Mouse (Mus musculus): ENCODE results near the gene Mrpl34. TPM values are rescaled to one million over a fixed set of nuclear protein-coding genes. Genes with fewer than 3 reads are reported as not detected.

The Mrpl34 gene
- polyA plus RNA-seq, 1 experiment: 94.8 TPM

DNA sequence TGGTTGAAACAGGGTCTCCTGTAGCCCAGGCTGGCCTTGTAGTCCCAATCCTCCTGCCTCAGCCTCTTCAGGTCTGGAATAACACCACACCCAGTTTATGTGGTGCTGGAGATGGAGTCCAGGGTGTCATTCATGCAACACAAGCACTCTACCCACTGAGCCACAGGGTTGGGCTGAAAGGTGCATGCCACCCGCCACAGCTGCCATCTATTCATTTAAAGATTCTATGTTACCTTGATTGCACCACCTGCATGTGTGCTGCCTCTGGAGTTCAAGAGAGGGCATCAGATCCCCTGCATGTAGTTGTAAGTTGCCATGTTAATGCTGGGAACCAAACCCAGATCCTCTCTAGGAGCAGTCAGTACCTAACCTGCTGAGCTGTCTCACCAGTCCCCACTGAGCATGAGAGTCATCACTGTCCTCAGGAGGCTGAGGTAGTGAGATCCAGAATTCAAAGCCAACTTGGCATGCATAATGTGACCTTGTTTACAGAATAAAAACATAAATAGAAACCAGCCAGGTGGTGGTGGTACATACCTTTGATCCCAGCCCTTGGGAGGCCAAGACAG is 32.4 kb downstream of the Mrpl34 start:
- TF ChIP-seq POLR2A (IDR thresholded peaks at IDR 0.05; ENCODE audit: borderline replicate concordance, extremely low read depth, insufficient read depth, insufficient read length, poor library complexity, severe bottlenecking) (no peak), CTCF (IDR thresholded peaks at IDR 0.05; ENCODE audit: borderline replicate concordance, extremely low read depth, insufficient read depth, insufficient read length) (no peak)
- DNase-seq (ENCODE audit: low read depth): no peak

- TF ChIP-seq CTCF (IDR thresholded peaks at IDR 0.05; ENCODE audit: borderline replicate concordance, extremely low read depth, insufficient read depth, insufficient read length): no peak
- TF ChIP-seq POLR2A (IDR thresholded peaks at IDR 0.05; ENCODE audit: borderline replicate concordance, extremely low read depth, insufficient read depth, insufficient read length, poor library complexity, severe bottlenecking): no peak
- no peak for DNase-seq (ENCODE audit: low read depth)
These were observed 33.2 kb downstream of the Mrpl34 start for GRCm38 (mm10) chr8:71497881-71498501.

DNA sequence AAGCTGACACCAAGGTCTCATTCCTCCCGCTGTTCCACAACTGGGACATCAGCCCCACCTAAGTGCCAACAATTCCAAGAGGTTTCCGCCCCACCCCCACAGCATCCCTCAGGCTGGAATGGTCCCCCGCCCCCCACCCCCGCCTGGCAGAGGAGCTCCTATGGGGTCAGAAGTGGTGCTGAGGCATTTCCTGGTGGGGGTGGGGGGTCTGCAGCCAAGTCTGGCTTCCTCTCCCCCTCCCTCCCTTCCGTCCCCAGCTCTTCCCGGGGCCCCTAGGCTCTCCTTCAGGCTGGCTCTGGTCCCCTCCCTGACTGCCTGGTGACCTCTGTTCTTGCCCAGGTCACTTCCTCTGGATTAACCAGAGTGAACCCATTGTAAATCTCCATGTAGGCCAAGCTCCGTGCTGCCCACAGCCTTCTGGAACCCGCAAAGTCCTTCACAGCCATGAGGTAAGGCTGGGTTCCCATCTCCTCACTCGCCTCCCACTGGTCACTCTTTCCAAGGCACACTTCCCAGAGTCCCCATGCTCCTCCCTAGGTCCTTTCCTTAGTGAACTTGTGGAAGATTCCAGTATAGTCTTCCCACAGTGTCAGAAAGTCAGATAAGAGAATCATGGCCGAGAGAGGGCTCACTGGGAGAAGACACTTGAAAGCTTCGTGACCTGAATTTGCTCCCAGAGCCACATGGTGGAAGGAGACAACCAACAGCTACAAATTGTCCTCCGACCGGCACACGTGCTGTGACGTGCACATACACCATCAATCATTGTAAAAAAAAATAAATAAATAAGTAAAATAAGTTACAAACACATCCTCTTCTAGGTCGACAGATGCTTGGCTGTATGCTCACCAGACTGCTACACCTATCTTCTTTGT is 34.3 kb downstream of the Mrpl34 start:
- no peak for DNase-seq (ENCODE audit: low read depth)
- TF ChIP-seq POLR2A (IDR thresholded peaks at IDR 0.05; ENCODE audit: borderline replicate concordance, extremely low read depth, insufficient read depth, insufficient read length, poor library complexity, severe bottlenecking) (no peak), CTCF (IDR thresholded peaks at IDR 0.05; ENCODE audit: borderline replicate concordance, extremely low read depth, insufficient read depth, insufficient read length) (no peak)

DNA sequence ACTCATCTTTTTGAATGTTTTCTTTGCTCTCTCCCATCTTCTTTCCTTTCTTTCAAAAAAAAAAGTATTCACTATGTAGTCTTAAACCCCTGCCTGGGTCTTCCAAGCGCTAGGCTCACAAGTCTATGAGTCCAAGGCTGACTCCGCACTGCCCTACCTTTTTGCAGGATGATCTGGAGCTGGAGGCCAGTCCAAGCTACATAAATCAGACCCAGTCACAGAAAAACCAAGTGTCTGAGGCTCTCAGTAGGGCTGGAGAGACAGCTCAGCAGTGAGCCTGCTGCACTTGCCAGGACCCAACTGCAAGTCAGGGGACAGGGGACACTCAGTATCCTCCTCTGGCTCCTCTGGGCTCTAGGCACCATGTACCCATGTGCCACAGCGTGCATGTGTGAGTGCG is 39.6 kb downstream of the Mrpl34 start:
- no peak for TF ChIP-seq CTCF (IDR thresholded peaks at IDR 0.05; ENCODE audit: borderline replicate concordance, extremely low read depth, insufficient read depth, insufficient read length)
- TF ChIP-seq POLR2A (IDR thresholded peaks at IDR 0.05; ENCODE audit: borderline replicate concordance, extremely low read depth, insufficient read depth, insufficient read length, poor library complexity, severe bottlenecking): no peak
- DNase-seq (ENCODE audit: low read depth): no peak

DNA sequence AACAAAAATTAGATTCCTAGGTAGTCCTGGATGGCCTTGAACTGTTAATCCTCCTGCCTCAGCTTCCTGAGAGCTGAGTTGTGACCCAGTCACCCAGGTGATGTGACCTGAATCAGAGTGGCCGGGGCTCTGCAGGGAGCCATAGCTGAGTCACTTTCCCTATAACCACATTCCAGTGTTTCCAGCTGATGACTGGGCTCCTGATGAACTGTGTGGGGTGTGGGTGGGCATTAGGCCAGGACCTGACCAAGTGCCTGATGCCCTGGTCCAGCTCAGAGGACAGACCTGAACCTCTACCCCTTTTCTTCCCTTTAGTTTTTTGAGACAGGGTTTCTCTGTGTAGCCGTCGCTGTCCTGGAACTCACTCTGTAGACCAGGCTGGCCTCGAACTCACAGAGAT is 40.6 kb downstream of the Mrpl34 start:
- no peak for DNase-seq (ENCODE audit: low read depth)
- TF ChIP-seq POLR2A (IDR thresholded peaks at IDR 0.05; ENCODE audit: borderline replicate concordance, extremely low read depth, insufficient read depth, insufficient read length, poor library complexity, severe bottlenecking): no peak
- TF ChIP-seq CTCF (IDR thresholded peaks at IDR 0.05; ENCODE audit: borderline replicate concordance, extremely low read depth, insufficient read depth, insufficient read length): no peak

DNA sequence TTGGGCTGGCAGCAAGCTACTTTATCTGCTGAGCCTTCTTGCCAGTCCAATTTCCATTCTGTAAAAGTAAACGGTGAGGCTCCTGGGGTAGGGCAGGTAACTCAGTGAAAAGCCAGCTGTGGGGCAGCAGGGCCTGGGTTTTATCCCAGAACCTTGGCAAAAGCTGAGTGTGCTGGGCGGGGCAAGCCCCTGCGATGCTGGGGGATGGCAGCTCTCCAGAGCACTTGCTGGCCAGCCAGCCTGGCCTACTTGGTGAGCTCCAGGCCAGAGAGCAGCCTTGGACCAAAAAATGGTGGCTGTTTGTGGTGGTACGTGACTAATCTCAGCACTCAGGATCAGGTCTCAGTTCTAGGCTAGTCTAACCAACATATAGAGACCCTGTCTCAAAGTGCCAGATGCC is 41.2 kb downstream of the Mrpl34 start:
- TF ChIP-seq CTCF (IDR thresholded peaks at IDR 0.05; ENCODE audit: borderline replicate concordance, extremely low read depth, insufficient read depth, insufficient read length) (no peak), POLR2A (IDR thresholded peaks at IDR 0.05; ENCODE audit: borderline replicate concordance, extremely low read depth, insufficient read depth, insufficient read length, poor library complexity, severe bottlenecking) (no peak)
- DNase-seq (ENCODE audit: low read depth): no peak

DNA sequence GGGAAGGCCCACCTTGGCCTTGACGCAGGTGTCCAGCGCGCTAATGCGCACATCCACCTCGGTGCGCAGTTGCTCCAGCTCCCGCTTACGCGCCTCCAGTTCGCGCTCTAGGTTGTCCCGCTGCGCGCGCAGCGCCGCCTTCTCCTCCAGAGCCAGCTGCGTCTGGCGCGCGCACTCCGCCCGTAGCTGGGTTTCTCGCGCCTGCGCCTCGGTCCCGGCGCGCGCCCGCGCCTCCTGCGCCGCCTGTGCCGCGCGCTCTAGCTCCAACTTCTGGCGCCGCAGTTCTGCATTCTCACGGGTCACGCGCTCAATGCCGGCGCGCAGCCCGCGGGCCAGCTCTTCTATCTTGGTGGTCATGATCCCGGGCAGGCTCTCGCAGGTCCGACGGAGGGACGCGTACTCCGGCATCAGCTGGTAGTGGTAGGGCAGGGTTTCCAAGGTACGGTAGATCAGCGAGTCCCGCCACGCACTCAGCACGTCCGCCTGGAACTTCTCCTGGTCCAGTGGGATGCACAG is 42.9 kb downstream of the Mrpl34 start:
- peak; percentile 94 for DNase-seq (ENCODE audit: low read depth)
- TF ChIP-seq POLR2A (IDR thresholded peaks at IDR 0.05; ENCODE audit: borderline replicate concordance, extremely low read depth, insufficient read depth, insufficient read length, poor library complexity, severe bottlenecking) (no peak), CTCF (IDR thresholded peaks at IDR 0.05; ENCODE audit: borderline replicate concordance, extremely low read depth, insufficient read depth, insufficient read length) (no peak)

DNA sequence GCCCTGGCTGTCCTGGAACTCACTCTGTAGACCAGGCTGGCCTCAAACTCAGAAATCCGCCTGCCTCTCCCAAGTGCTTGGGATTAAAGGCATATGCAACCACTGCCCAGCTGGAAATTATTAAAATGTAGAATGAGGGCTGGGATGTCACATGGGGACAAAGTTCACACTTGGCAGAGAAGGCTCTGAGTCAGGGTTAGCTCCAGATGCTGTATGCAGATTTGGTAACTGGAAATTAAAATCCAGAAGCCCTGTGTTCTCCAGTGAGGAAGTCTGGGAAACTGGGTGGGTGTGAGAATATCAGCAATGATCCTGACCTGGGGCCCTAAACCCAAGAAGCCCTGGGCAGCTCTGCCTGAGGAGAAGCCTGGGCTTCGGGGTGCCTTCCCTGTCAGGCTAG is 44.6 kb downstream of the Mrpl34 start:
- no peak for DNase-seq (ENCODE audit: low read depth)
- no peak for TF ChIP-seq POLR2A (IDR thresholded peaks at IDR 0.05; ENCODE audit: borderline replicate concordance, extremely low read depth, insufficient read depth, insufficient read length, poor library complexity, severe bottlenecking)
- no peak for TF ChIP-seq CTCF (IDR thresholded peaks at IDR 0.05; ENCODE audit: borderline replicate concordance, extremely low read depth, insufficient read depth, insufficient read length)

DNA sequence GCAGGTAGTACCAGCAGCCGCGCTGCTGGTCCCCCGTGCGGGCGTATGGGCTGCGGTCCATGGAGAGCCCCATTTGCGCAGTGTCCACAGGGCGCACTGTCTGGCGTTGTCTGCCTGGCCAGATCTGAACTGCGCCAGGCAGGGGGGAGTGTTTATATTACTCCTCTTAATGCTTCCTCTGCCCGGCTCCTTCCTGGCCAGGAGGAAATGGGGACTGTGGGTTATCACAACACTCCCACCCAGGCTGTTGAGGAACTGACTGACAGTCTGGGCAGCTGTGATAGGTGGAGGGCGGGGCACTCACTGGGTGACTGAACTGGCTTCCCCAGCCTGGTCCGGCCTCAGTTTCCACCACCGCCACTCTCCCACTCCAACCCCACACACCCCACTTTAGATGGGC is 46.9 kb downstream of the Mrpl34 start, which contains the start of gene Plvap:
Gene Plvap, minus strand, starts transcription at position 109 of the 400 bp plus-strand sequence.
- TF ChIP-seq CTCF (IDR thresholded peaks at IDR 0.05; ENCODE audit: borderline replicate concordance, extremely low read depth, insufficient read depth, insufficient read length) (no peak), POLR2A (IDR thresholded peaks at IDR 0.05; ENCODE audit: borderline replicate concordance, extremely low read depth, insufficient read depth, insufficient read length, poor library complexity, severe bottlenecking) (no peak)
- no peak for DNase-seq (ENCODE audit: low read depth)

- no peak for TF ChIP-seq CTCF (IDR thresholded peaks at IDR 0.05; ENCODE audit: borderline replicate concordance, extremely low read depth, insufficient read depth, insufficient read length)
- TF ChIP-seq POLR2A (IDR thresholded peaks at IDR 0.05; ENCODE audit: borderline replicate concordance, extremely low read depth, insufficient read depth, insufficient read length, poor library complexity, severe bottlenecking): no peak
- DNase-seq (ENCODE audit: low read depth): no peak
These were observed 48.4 kb downstream of the Mrpl34 start for GRCm38 (mm10) chr8:71513018-71513754.

DNA sequence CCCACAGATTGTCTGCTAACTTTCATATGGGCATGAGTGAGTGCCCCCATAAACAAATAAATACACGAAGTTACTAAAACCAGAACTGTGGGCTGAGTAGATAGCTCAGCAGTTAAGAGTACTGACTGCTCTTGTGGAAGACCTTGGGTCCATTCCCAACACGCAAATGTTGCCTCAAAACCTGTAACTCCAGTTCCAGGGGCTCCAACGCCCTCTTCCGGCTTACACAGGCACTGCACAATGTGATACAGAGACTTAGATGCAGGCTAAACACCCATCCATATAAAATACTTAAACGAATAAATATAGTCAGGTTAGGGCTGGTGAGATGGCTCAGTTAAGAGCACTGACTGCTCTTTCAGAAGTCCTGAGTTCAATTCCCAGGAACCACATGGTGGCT is 50.3 kb downstream of the Mrpl34 start:
- no peak for TF ChIP-seq POLR2A (IDR thresholded peaks at IDR 0.05; ENCODE audit: borderline replicate concordance, extremely low read depth, insufficient read depth, insufficient read length, poor library complexity, severe bottlenecking)
- TF ChIP-seq CTCF (IDR thresholded peaks at IDR 0.05; ENCODE audit: borderline replicate concordance, extremely low read depth, insufficient read depth, insufficient read length): no peak
- DNase-seq (ENCODE audit: low read depth): no peak

Other genes with a start within 250 kb of the Mrpl34 start
- 30.8 and 51.9 TPM in 2 replicates for gene Myo9b, start 192.2 kb upstream of the Mrpl34 start, polyA plus RNA-seq (2012; rRNA removed)
- 25.9 and 28.2 TPM in 2 replicates for gene Haus8, start 192.0 kb upstream of the Mrpl34 start, polyA plus RNA-seq (2012; rRNA removed)
- gene Use1, start 98.1 kb upstream of the Mrpl34 start, polyA plus RNA-seq (2012; rRNA removed): 155 and 176 TPM in 2 replicates
- 5.4 and 6.0 TPM in 2 replicates for gene Ocel1, start 93.7 kb upstream of the Mrpl34 start, polyA plus RNA-seq (2012; rRNA removed)
- gene Nr2f6, start 83.0 kb upstream of the Mrpl34 start, polyA plus RNA-seq (2012; rRNA removed): 59.4 and 61.5 TPM in 2 replicates
- 8.7 and 9.4 TPM in 2 replicates for gene Ushbp1, start 69.2 kb upstream of the Mrpl34 start, polyA plus RNA-seq (2012; rRNA removed)
- 115 and 119 TPM in 2 replicates for gene Babam1, start 68.1 kb upstream of the Mrpl34 start, polyA plus RNA-seq (2012; rRNA removed)
- 12.1 and 29.4 TPM in 2 replicates for gene Ankle1, start 58.9 kb upstream of the Mrpl34 start, polyA plus RNA-seq (2012; rRNA removed)
- 163 and 168 TPM in 2 replicates for gene Abhd8, start 1.3 kb upstream of the Mrpl34 start, polyA plus RNA-seq (2012; rRNA removed)
- gene Dda1, start 4.2 kb downstream of the Mrpl34 start, polyA plus RNA-seq (2012; rRNA removed): 206 and 229 TPM in 2 replicates
- 124 and 153 TPM in 2 replicates for gene Ano8, start 21.0 kb downstream of the Mrpl34 start, polyA plus RNA-seq (2012; rRNA removed)
- 25.5 and 34.2 TPM in 2 replicates for gene Gtpbp3, start 23.1 kb downstream of the Mrpl34 start, polyA plus RNA-seq (2012; rRNA removed)
- 10.1 and 13.0 TPM in 2 replicates for gene Plvap, start 46.8 kb downstream of the Mrpl34 start, polyA plus RNA-seq (2012; rRNA removed)
- gene Ccdc194, start 60.8 kb downstream of the Mrpl34 start, polyA plus RNA-seq (2012; rRNA removed): 0.11 and 0.56 TPM in 2 replicates
- 11.4 and 18.1 TPM in 2 replicates for gene Bst2, start 72.5 kb downstream of the Mrpl34 start, polyA plus RNA-seq (2012; rRNA removed)
- gene Mvb12a, start 78.0 kb downstream of the Mrpl34 start, polyA plus RNA-seq (2012; rRNA removed): 74.0 and 112 TPM in 2 replicates
- 0.07 and 0.16 TPM in 2 replicates for gene Tmem221, start 93.9 kb downstream of the Mrpl34 start, polyA plus RNA-seq (2012; rRNA removed)
- gene Nxnl1, start 101.6 kb downstream of the Mrpl34 start, polyA plus RNA-seq (2012; rRNA removed): not detected in 2 replicates
- gene Slc27a1, start 103.9 kb downstream of the Mrpl34 start, polyA plus RNA-seq (2012; rRNA removed): 130 and 165 TPM in 2 replicates
- 113 and 128 TPM in 2 replicates for gene Pgls, start 127.2 kb downstream of the Mrpl34 start, polyA plus RNA-seq (2012; rRNA removed)
- 7.7 and 8.7 TPM in 2 replicates for gene Fam129c, start 132.7 kb downstream of the Mrpl34 start, polyA plus RNA-seq (2012; rRNA removed)
- 128 and 150 TPM in 2 replicates for gene Colgalt1, start 146.0 kb downstream of the Mrpl34 start, polyA plus RNA-seq (2012; rRNA removed)
- gene Unc13a, start 206.8 kb downstream of the Mrpl34 start, polyA plus RNA-seq (2012; rRNA removed): 84.9 and 86.4 TPM in 2 replicates
- gene Jak3, start 211.3 kb downstream of the Mrpl34 start, polyA plus RNA-seq (2012; rRNA removed): 3.7 and 5.1 TPM in 2 replicates
- 0.60 and 1.1 TPM in 2 replicates for gene Insl3, start 224.3 kb downstream of the Mrpl34 start, polyA plus RNA-seq (2012; rRNA removed)
- 0.45 and 0.46 TPM in 2 replicates for gene B3gnt3, start 236.8 kb downstream of the Mrpl34 start, polyA plus RNA-seq (2012; rRNA removed)

Measured in brain, embryonic 14.5 days (tissue).